Mouse (Mus musculus): ENCODE measurements around the gene Ptcd1. TPM values are rescaled to one million over a fixed set of nuclear protein-coding genes. Genes with fewer than 3 reads are reported as not detected.
"Not testable (repeated sequence)": the region's sequence is repeated elsewhere in the genome, so short reads cannot be mapped to it uniquely, and the experiment has no call there.

Ptcd1 gene
- polyA plus RNA-seq, 1 experiment from 2014 or later: 14.4 TPM

- Histone ChIP-seq H3K27ac (ENCODE audit: low read depth, low read length) (peak overlapping the region; percentile 84), H3K4me3 (ENCODE audit: low read length) (peak overlapping the region; percentile 85), H3K9ac (ENCODE audit: low read depth, low read length) (peak overlapping the region; percentile 91), H3K9me3 (ENCODE audit: control insufficient read depth, low read length) (no peaks in the 10 kb centered on the region), H3K36me3 (ENCODE audit: control insufficient read depth, insufficient read depth, low read length) (peaks cover 60% of the 10 kb centered on the region), H3K4me1 (ENCODE audit: control insufficient read depth, insufficient read depth, low read length) (peaks cover 20% of the 10 kb centered on the region), H3K4me2 (replicated peaks; ENCODE audit: low read depth, low read length) (peak overlapping the region; percentile 62), H3K27me3 (ENCODE audit: control insufficient read depth, insufficient read depth, low read length) (no peaks in the 10 kb centered on the region)
- WGBS: 1% methylated on average over 18 of the region's 18 CpGs
- no peak for ATAC-seq (ENCODE audit: low FRiP score, low TSS enrichment)
These were observed 26.3 kb downstream of the Ptcd1 start for GRCm38 (mm10) chr5:145140611-145141010.

DNA sequence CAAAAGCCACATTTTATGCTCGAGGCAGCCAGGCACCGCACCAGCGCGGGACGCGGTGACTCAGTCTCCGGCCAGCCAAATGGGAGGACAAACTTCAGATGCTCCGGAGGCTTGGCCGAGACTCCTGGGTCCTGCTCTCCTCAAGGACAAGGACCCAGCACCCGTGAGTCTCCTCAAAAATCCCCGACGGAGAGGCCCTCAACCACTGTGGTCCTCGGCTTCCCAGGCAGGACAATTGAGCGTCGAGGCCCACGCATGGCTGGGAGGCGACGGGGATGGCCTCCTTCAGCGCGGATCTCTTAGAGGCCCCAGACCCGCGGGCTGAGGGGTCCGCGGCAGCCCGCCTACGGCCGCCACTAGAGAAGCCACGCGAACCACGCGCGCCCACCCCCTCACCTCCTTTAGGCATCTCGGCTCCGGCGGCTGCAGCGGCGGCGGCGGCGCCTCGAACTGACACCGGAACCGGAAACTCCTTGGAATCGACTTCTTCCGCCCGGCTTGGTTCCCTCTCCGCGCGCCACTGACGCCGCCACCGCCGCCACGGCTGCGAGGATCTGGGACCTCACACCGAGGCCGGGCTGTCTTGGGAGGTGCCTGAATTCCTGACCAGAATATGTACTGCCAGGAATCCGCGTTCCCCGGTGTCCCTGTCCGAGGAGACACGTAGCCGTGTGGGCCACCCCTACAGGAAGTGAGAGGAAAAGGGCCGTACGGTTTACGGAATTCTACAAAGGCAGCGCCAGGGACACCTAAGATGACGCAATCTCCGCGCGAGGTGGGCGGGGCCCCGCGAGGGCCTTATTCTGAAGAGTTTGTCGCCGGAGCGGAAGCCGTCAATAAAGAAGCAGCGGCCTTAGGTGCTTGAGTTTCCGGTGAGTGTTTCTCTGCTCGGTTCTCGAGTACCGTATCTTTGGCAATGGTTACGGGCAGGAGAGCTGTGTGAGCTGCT is 27.1 kb downstream of the Ptcd1 start, which contains the start of the genes Pdap1 and Bud31:
Gene Pdap1 (minus strand): TSS at position 668 of the 949 bp plus-strand sequence.
Gene Bud31 (plus strand): TSS at position 792 of the 949 bp plus-strand sequence.
- peak within 1 kb of the TSS; percentile 71 for H3K4me2 ChIP-seq (replicated peaks; ENCODE audit: low read depth, low read length)
- peak within 1 kb of the TSS; percentile 84 for H3K27ac ChIP-seq (ENCODE audit: low read depth, low read length)
- peaks cover 60% of the 10 kb centered on the region for H3K36me3 ChIP-seq (ENCODE audit: control insufficient read depth, insufficient read depth, low read length)
- H3K27me3 ChIP-seq (ENCODE audit: control insufficient read depth, insufficient read depth, low read length): no peaks in the 10 kb centered on the region
- peak; percentile 93 for ATAC-seq (ENCODE audit: low FRiP score, low TSS enrichment)
- peak within 1 kb of the TSS; percentile 91 for H3K9ac ChIP-seq (ENCODE audit: low read depth, low read length)
- no peaks in the 10 kb centered on the region for H3K9me3 ChIP-seq (ENCODE audit: control insufficient read depth, low read length)
- WGBS: under 1% methylated on average over 83 of the region's 84 CpGs
- H3K4me3 ChIP-seq (ENCODE audit: low read length): peak within 1 kb of the TSS; percentile 85
- peaks cover 20% of the 10 kb centered on the region for H3K4me1 ChIP-seq (ENCODE audit: control insufficient read depth, insufficient read depth, low read length)

GRCm38 (mm10) chr5:145138836-145139235 is 28.1 kb downstream of the Ptcd1 start:
- no peak overlapping the region for H3K27ac ChIP-seq (ENCODE audit: low read depth, low read length)
- H3K9me3 ChIP-seq (ENCODE audit: control insufficient read depth, low read length): no peaks in the 10 kb centered on the region
- H3K36me3 ChIP-seq (ENCODE audit: control insufficient read depth, insufficient read depth, low read length): peaks cover 60% of the 10 kb centered on the region
- H3K9ac ChIP-seq (ENCODE audit: low read depth, low read length): peak overlapping the region; percentile 91
- ATAC-seq (ENCODE audit: low FRiP score, low TSS enrichment): no peak
- H3K4me2 ChIP-seq (replicated peaks; ENCODE audit: low read depth, low read length): peak overlapping the region; percentile 71
- peak overlapping the region; percentile 85 for H3K4me3 ChIP-seq (ENCODE audit: low read length)
- WGBS: 11% methylated on average over 6 of the region's 6 CpGs
- H3K4me1 ChIP-seq (ENCODE audit: control insufficient read depth, insufficient read depth, low read length): peaks cover 20% of the 10 kb centered on the region
- no peaks in the 10 kb centered on the region for H3K27me3 ChIP-seq (ENCODE audit: control insufficient read depth, insufficient read depth, low read length)

GRCm38 (mm10) chr5:145133275-145133674 is 33.6 kb downstream of the Ptcd1 start:
- peaks cover 85% of the 10 kb centered on the region for H3K36me3 ChIP-seq (ENCODE audit: control insufficient read depth, insufficient read depth, low read length)
- not testable (repeated sequence) for H3K4me2 ChIP-seq (replicated peaks; ENCODE audit: low read depth, low read length); ATAC-seq (ENCODE audit: low FRiP score, low TSS enrichment); H3K27me3 ChIP-seq (ENCODE audit: control insufficient read depth, insufficient read depth, low read length); H3K4me3 ChIP-seq (ENCODE audit: low read length); H3K27ac ChIP-seq (ENCODE audit: low read depth, low read length); H3K9ac ChIP-seq (ENCODE audit: low read depth, low read length); H3K9me3 ChIP-seq (ENCODE audit: control insufficient read depth, low read length); H3K4me1 ChIP-seq (ENCODE audit: control insufficient read depth, insufficient read depth, low read length)
- WGBS: 88% methylated on average over 6 of the region's 6 CpGs

DNA sequence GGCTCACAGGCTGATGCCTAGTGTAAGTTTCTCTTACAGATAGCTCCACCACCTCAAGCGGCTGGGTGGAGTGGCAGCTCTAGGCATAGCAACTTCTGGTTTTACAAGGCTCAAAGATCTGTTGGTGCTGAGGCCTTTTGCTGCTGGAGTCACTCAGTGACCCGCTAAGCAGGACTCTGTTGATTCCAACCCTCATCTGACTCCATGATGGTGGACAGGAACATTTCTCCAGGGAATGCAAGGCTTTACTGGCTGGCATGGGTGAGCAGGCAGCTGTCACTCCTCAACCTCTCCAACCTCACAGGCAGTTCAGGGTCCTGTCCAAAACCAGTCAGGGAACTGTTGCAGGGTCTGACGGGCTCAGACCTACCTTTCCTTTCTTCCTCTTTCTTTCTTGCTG is 35.9 kb downstream of the Ptcd1 start:
- H3K4me3 ChIP-seq (ENCODE audit: low read length): no peak overlapping the region
- no peak overlapping the region for H3K9ac ChIP-seq (ENCODE audit: low read depth, low read length)
- H3K4me1 ChIP-seq (ENCODE audit: control insufficient read depth, insufficient read depth, low read length): no peaks in the 10 kb centered on the region
- ATAC-seq (ENCODE audit: low FRiP score, low TSS enrichment): no peak
- peaks cover 91% of the 10 kb centered on the region for H3K36me3 ChIP-seq (ENCODE audit: control insufficient read depth, insufficient read depth, low read length)
- H3K4me2 ChIP-seq (replicated peaks; ENCODE audit: low read depth, low read length): no peak overlapping the region
- H3K27me3 ChIP-seq (ENCODE audit: control insufficient read depth, insufficient read depth, low read length): no peaks in the 10 kb centered on the region
- H3K9me3 ChIP-seq (ENCODE audit: control insufficient read depth, low read length): no peaks in the 10 kb centered on the region
- 91% methylated on average over 3 of the region's 3 CpGs for WGBS
- no peak overlapping the region for H3K27ac ChIP-seq (ENCODE audit: low read depth, low read length)

DNA sequence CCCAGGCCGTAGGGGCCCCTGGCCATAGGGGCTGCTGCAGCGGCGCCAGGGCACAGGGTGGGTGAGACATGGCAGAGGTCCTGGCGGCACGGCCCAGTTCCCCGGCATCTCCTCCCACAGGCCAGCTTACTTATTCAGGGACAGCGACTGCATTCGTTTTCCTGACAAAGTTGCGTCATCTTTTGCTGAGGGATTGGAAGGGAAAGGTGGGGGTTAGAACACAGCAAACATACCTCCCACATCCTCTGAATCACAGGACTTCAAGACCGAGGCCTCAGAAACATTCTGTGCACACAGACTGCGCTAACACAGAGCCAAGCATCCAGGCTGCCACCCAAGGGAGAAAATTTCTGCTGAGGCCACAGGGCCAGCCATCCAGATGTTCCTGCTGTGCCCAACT is 36.7 kb downstream of the Ptcd1 start:
- no peaks in the 10 kb centered on the region for H3K9me3 ChIP-seq (ENCODE audit: control insufficient read depth, low read length)
- H3K9ac ChIP-seq (ENCODE audit: low read depth, low read length): no peak overlapping the region
- H3K27ac ChIP-seq (ENCODE audit: low read depth, low read length): no peak overlapping the region
- H3K36me3 ChIP-seq (ENCODE audit: control insufficient read depth, insufficient read depth, low read length): peaks cover 92% of the 10 kb centered on the region
- H3K4me2 ChIP-seq (replicated peaks; ENCODE audit: low read depth, low read length): no peak overlapping the region
- 85% methylated on average over 11 of the region's 11 CpGs for WGBS
- no peak overlapping the region for H3K4me3 ChIP-seq (ENCODE audit: low read length)
- no peaks in the 10 kb centered on the region for H3K4me1 ChIP-seq (ENCODE audit: control insufficient read depth, insufficient read depth, low read length)
- no peaks in the 10 kb centered on the region for H3K27me3 ChIP-seq (ENCODE audit: control insufficient read depth, insufficient read depth, low read length)
- no peak for ATAC-seq (ENCODE audit: low FRiP score, low TSS enrichment)

DNA sequence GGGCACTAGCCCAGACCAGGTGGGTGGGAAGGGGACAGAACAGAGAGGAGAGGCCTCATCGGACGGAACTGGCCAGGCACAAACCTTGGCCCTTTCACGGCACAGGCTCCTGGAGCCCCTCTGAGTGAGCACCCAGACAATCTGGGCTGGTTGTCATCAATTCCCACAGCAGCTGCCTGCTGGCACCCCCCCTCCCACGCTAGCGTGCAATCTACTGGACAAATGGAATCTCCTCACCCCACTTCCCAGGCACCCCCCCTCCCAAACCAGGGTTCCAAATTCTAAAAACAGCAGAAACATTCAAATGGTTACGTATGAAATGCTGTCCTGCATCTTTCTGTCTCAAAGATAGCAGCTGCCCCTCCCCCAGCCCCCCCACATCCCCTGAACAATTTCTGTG is 37.1 kb downstream of the Ptcd1 start:
- H3K4me3 ChIP-seq (ENCODE audit: low read length); H3K9ac ChIP-seq (ENCODE audit: low read depth, low read length); H3K4me2 ChIP-seq (replicated peaks; ENCODE audit: low read depth, low read length); H3K4me1 ChIP-seq (ENCODE audit: control insufficient read depth, insufficient read depth, low read length); ATAC-seq (ENCODE audit: low FRiP score, low TSS enrichment); H3K27ac ChIP-seq (ENCODE audit: low read depth, low read length); H3K9me3 ChIP-seq (ENCODE audit: control insufficient read depth, low read length); H3K27me3 ChIP-seq (ENCODE audit: control insufficient read depth, insufficient read depth, low read length): not testable (repeated sequence)
- peaks cover 92% of the 10 kb centered on the region for H3K36me3 ChIP-seq (ENCODE audit: control insufficient read depth, insufficient read depth, low read length)
- 91% methylated on average over 4 of the region's 6 CpGs for WGBS

GRCm38 (mm10) chr5:145129124-145129523 is 37.8 kb downstream of the Ptcd1 start:
- no peak for ATAC-seq (ENCODE audit: low FRiP score, low TSS enrichment)

GRCm38 (mm10) chr5:145126580-145126979 is 40.3 kb downstream of the Ptcd1 start:
- no peak overlapping the region for H3K4me2 ChIP-seq (replicated peaks; ENCODE audit: low read depth, low read length)
- no peak overlapping the region for H3K9ac ChIP-seq (ENCODE audit: low read depth, low read length)
- no peaks in the 10 kb centered on the region for H3K9me3 ChIP-seq (ENCODE audit: control insufficient read depth, low read length)
- H3K27ac ChIP-seq (ENCODE audit: low read depth, low read length): no peak overlapping the region
- H3K36me3 ChIP-seq (ENCODE audit: control insufficient read depth, insufficient read depth, low read length): peaks cover 82% of the 10 kb centered on the region
- ATAC-seq (ENCODE audit: low FRiP score, low TSS enrichment): no peak
- no peaks in the 10 kb centered on the region for H3K4me1 ChIP-seq (ENCODE audit: control insufficient read depth, insufficient read depth, low read length)
- H3K4me3 ChIP-seq (ENCODE audit: low read length): no peak overlapping the region
- H3K27me3 ChIP-seq (ENCODE audit: control insufficient read depth, insufficient read depth, low read length): no peaks in the 10 kb centered on the region
- WGBS: 95% methylated on average over 9 of the region's 9 CpGs

More at GRCm38 (mm10) chr5:145129124-145129523, 37.8 kb downstream of the Ptcd1 start:
- H3K9ac ChIP-seq (ENCODE audit: low read depth, low read length): no peak overlapping the region
- H3K4me1 ChIP-seq (ENCODE audit: control insufficient read depth, insufficient read depth, low read length): no peaks in the 10 kb centered on the region
- H3K4me2 ChIP-seq (replicated peaks; ENCODE audit: low read depth, low read length): no peak overlapping the region
- no peaks in the 10 kb centered on the region for H3K27me3 ChIP-seq (ENCODE audit: control insufficient read depth, insufficient read depth, low read length)
- H3K4me3 ChIP-seq (ENCODE audit: low read length): no peak overlapping the region
- no peaks in the 10 kb centered on the region for H3K9me3 ChIP-seq (ENCODE audit: control insufficient read depth, low read length)
- H3K27ac ChIP-seq (ENCODE audit: low read depth, low read length): no peak overlapping the region
- 87% methylated on average over 4 of the region's 4 CpGs for WGBS
- H3K36me3 ChIP-seq (ENCODE audit: control insufficient read depth, insufficient read depth, low read length): peaks cover 92% of the 10 kb centered on the region

Data from kidney, embryonic 14.5 days (tissue).